Mouse (Mus musculus) gastrocnemius, postnatal 4 days (tissue): Measurements from ENCODE around the gene Ano7. TPM values are rescaled to one million over a fixed set of nuclear protein-coding genes. Genes with fewer than 3 reads are reported as not detected.
"Not testable (repeated sequence)": the region's sequence is repeated elsewhere in the genome, so short reads cannot be mapped to it uniquely, and the experiment has no call there.

Experiments
- DNase-seq, 2 experiments: peaks; one replicate each; pipeline ENCODE4 v3.0.0; 2021 to 2022; ENCODE audit warnings: low spot score in 2 of 2, mixed read lengths in 2 of 2
- microRNA-seq: library from miRNA; unstranded; fragments of <30 nt; microRNA quantifications from one replicate; pipeline ENCODE4 v1.2.0, GENCODE M21; 2021
- total RNA-seq, 2 experiments: library from RNA; stranded (reverse); gene quantifications; 2 replicates each; pipeline ENCODE4 v1.2.3; 2021

Gene Ano7
- total RNA-seq, 2 experiments from 2014 or later = not detected

DNA sequence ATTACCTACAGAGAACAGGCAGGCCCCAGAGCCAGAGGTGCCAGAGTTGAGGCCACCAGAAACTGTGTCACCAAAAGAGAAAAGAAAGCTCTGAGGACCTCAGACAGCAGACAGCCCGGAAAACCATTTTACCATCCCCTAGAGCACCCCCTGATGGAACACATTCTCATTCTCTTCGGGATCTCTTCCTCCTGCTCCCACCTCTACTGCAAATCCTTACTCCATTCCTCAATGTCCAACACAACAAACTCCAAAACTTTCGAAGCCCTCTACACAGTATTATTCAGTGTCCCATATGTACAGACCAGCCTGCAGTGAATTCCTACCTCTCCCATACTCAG is 72.1 kb downstream of the Ano7 start:
- no peak for DNase-seq

DNA sequence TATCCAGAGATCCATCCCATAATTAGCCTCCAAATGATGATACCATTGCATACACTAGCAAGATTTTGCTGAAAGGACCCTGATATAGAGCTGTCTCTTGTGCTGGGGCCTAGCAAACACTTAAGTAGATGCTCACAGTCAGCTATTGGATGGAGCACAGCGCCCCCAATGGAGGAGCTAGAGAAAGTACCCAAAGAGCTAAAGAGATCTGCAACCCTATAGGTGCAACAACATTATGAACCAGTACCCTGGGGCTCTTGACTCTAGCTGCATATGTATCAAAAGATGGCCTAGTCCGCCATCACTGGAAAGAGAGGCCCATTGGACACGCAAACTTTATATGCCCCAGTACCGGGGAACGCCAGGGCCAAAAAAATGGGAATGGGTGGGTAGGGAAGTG is 76.4 kb downstream of the Ano7 start:
- DNase-seq = not testable (repeated sequence)

DNA sequence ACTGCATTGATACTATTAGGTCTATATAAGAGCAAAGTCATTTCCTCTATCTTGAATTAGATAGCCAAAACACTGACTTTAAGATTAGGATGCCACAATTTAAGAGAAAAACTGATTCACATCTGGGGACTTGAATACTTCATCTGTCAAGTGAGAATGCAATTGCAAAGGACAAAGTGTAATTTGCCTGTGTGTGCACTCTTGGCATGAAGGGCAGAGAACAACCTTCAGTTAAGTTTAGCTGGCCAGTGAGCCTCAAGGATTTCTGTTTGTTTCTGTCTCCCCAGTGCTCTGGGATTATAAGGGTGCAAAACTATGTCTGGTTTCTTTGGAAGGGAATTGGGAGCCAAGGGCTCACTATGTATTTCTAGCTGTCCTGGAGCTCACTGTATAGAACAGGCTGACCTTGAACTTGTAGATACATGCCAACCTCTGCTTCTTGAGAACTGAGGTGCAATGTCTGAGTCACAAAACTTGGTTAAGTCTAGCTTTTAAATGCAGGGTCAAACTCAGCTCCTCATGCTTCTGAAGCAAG is 80.1 kb downstream of the Ano7 start:
- DNase-seq = no peak

Small RNA genes lying within 50 kb of the gene (microRNA-seq; reads per million reads assigned to microRNA genes)
- gene Mir6345 (not detected), gene Mir6902 (not detected)

Other genes starting within 250 kb of the Ano7 start
- under 1 TPM in 1 of 2 experiments, not detected in 1; 0.78 TPM for gene Agxt, start 238.7 kb upstream of the Ano7 start, total RNA-seq
- gene 2310007B03Rik, start 213.0 kb upstream of the Ano7 start, total RNA-seq = not detected
- gene Crocc2, start 205.2 kb upstream of the Ano7 start, total RNA-seq = not detected
- 1 to 10 TPM; 6.3 to 9.1 TPM for gene Sned1, start 138.1 kb upstream of the Ano7 start, total RNA-seq
- gene Mterf4, start 68.0 kb upstream of the Ano7 start, total RNA-seq = 10 to 100 TPM; 16.8 to 17.4 TPM
- gene Ppp1r7, start 31.1 kb upstream of the Ano7 start, total RNA-seq = 10 to 100 TPM; 27.2 to 27.3 TPM
- gene Pask, start 30.4 kb upstream of the Ano7 start, total RNA-seq = 1 to 10 TPM; 6.0 to 6.4 TPM
- 100 to 1,000 TPM; 255 to 263 TPM for gene Hdlbp, start 104.9 kb downstream of the Ano7 start, total RNA-seq
- 10 to 100 TPM; 16.0 to 19.2 TPM for gene Farp2, start 138.1 kb downstream of the Ano7 start, total RNA-seq